Mouse (Mus musculus): ENCODE measurements at regions not wholly inside any gene's neighbourhood (a gene's known extent, or its start where the extent isn't known, plus 50 kb on each side); places are given as distances from the start of the nearest gene placed in this dataset.

DNA sequence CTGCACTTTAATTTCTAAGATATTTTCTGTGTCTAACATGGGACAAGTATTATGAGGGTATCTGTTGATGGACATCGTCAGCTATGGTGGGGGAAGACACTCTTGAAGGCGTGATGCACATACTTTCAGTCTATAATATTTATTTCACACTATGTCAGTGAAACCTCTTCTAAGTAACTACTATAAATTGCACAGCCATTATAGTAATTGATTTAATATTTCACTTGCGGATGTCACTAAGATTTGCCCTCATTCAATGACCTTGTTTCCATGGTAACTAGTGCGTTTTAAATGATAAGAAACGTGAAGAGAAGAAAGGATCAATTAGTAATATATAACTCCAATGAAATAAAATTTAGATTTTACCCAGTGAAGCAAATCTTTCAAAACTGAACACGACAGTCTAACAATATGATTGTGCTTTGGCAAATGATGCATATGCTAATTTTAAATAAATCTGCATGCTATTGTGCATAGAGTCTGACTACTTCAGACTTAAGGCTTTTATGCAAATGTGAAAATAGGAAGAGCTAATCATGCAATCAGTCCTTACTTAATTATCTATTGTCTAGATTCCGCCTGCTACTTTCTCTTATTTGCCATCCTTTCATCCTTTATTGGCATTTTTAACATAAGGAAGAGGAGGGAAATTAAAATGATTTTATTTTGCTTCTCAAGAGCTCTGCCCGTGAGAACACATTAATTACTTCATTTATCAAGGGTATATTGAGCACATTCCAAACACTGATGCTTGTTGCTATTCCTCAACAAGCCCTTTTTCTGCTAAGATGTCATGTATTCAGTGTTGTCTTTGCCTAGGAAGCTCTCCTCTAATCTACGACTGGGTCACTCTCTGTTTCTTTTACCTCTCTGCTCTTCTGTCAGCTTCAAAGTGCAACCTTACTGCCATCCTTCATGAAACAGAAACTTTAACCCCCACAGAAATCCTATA is 49.8 kb upstream of the 2610001J05Rik start:
- H3K4me3 ChIP-seq (ENCODE audit: low read depth, low read length), result no peak overlapping the region
- no peak overlapping the region for H3K9ac ChIP-seq (replicated peaks)
- no peaks in the 10 kb centered on the region for H3K27me3 ChIP-seq (ENCODE audit: insufficient read depth, low read length)
- H3K4me1 ChIP-seq (ENCODE audit: insufficient read depth), result no peaks in the 10 kb centered on the region
- TF ChIP-seq CTCF (IDR thresholded peaks at IDR 0.05; ENCODE audit: low read depth) (no peak), EP300 (IDR thresholded peaks at IDR 0.05; ENCODE audit: low read depth) (no peak)
- DNase-seq, result no peak
- no peak for ATAC-seq
- no peak overlapping the region for H3K27ac ChIP-seq (ENCODE audit: low read depth)
- H3K36me3 ChIP-seq (replicated peaks; ENCODE audit: insufficient read depth, low read length), result no peaks in the 10 kb centered on the region
- no peaks in the 10 kb centered on the region for H3K9me3 ChIP-seq (ENCODE audit: low read length)
- 70% methylated on average over 9 of the region's 9 CpGs for WGBS (ENCODE audit: insufficient replicate concordance)
- no peak overlapping the region for H3K4me2 ChIP-seq (ENCODE audit: low read depth, low read length)

All from liver, postnatal 0 days (tissue).